Mouse (Mus musculus) T-cell, adult 66 days (primary cell): ENCODE data around the gene Hnrnpd. TPM values are rescaled to one million over a fixed set of nuclear protein-coding genes. Genes with fewer than 3 reads are reported as not detected.

Experiments used
- total RNA-seq, 2 experiments: library from RNA; stranded (reverse); gene quantifications; 3 replicates in 1 of 2; 4 replicates in 1 of 2; pipeline ENCODE4 v1.2.4; 2023

Gene Hnrnpd
- 100 to 1,000 TPM; 261 to 279 TPM for total RNA-seq

DNA sequence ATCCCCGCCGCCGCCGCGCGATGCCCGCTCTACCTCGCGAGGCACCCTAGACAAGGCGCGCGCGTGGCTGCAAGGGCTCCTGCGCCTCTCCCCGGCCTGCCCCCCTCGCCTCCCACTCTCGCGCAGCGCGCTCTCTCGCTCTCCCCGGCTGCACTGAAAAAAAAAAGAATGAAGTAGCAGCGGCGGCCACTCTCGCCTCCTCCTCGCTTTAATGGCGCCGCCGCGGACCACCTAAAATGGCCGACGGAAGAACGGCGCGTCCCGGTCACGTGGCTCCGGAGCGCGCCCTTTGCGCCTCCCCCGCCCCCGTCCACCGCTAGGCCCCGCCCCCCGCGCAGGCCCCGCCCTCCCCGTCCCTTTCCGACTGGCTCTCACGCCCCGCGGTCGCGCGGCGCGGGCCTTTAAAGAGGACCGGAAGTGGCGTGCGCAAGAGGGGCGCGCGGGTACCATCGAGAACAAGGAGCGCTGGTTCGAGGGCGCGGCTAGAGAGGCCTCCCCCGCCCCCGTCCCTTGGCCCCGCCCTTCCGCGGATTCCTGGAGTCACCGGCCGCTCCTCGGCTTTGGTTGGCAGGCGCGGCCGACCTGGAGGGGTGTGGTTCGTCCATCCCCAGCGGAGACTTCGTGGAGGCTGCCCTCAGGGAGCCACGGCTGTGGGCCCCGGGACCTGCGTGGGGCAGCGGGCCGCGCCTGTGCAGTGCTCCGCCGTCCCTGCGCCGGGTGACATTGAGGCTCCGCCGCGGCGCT, at the start of gene Hnrnpd, which contains the start of gene 4930524J08Rik:
Hnrnpd (minus strand) TSS at position 240 of the 744 bp plus-strand sequence.
4930524J08Rik (plus strand) TSS at position 363 of the 744 bp plus-strand sequence.

GRCm38 (mm10) chr5:99906181-99906956, 72.4 kb downstream of the Hnrnpd start, which contains the start of gene Vamp9:
Gene Vamp9 (plus strand): TSS chr5:99906254.

Other genes starting within 250 kb of the Hnrnpd start
- 1 to 10 TPM; 3.5 to 3.9 TPM for gene Rasgef1b, start 249.9 kb downstream of the Hnrnpd start, total RNA-seq
- gene Vamp9, start 72.7 kb downstream of the Hnrnpd start, total RNA-seq, result not detected
- 1 to 10 TPM in 1 of 2 experiments, not detected in 1; 2.1 TPM for gene 4930524J08Rik, start 123 bp upstream of the Hnrnpd start, total RNA-seq
- gene Hnrnpdl, start 60.7 kb upstream of the Hnrnpd start, total RNA-seq, result 100 to 1,000 TPM; 332 to 347 TPM
- gene Enoph1, start 61.0 kb upstream of the Hnrnpd start, total RNA-seq, result 10 to 100 TPM; 23.2 to 24.9 TPM
- not detected for gene Tmem150c, start 180.9 kb upstream of the Hnrnpd start, total RNA-seq